In genomic region chr10:80987709-80988441, GRCm38 (mm10) we compare ENCODE assay signal across 8 mouse cellular contexts. TPM values are rescaled to one million over a fixed set of nuclear protein-coding genes. Genes with fewer than 3 reads are reported as not detected.
A peak's percentile ranks its signal among the peaks of the same experiment; 100 is the strongest.
DNase-seq lines count a peak whose midpoint lies in the region; ATAC-seq and TF ChIP-seq lines count a peak whose summit lies in the region.

No protein-coding gene starts in this region.

- intact Hi-C loops in gastrocnemius, postnatal 36 days (cut with DNase I): loop anchor here (1.0 to 5.0 kb wide), 2 partner anchors 59 to 176 kb away; partner anchors contain the start of gene Jsrp1

- H3K36me3 ChIP-seq in limb, embryonic 15.5 days: no peaks in the 10 kb centered on the region
- H3K36me3 ChIP-seq in midbrain, embryonic 16.5 days (ENCODE audit: control insufficient read depth, insufficient read depth, low read length): no peaks in the 10 kb centered on the region

- TF ChIP-seq CTCF in cortical plate, adult 2 months (IDR thresholded peaks at IDR 0.05; ENCODE audit: extremely low read depth, insufficient read depth, low read length): peak; percentile 90

- TF ChIP-seq POLR2A in cortical plate, adult 2 months (IDR thresholded peaks at IDR 0.05; ENCODE audit: extremely low read depth, insufficient read depth, low read length): no peak

- 0 out of 2 replicates have a peak overlapping the region, but pooled peaks have one; percentile 5 for H3K4me2 ChIP-seq in limb, embryonic 15.5 days
- H3K4me2 ChIP-seq in midbrain, embryonic 16.5 days (ENCODE audit: low read length): no peak overlapping the region

- no peaks in the 10 kb centered on the region for H3K9me3 ChIP-seq in limb, embryonic 15.5 days
- H3K9me3 ChIP-seq in midbrain, embryonic 16.5 days (replicated peaks; ENCODE audit: control insufficient read depth, low read length, poor library complexity, severe bottlenecking): no peaks in the 10 kb centered on the region

- peak; percentile 71 to 75 for DNase-seq in left cerebral cortex, adult 18-20 months (ENCODE audit: low spot score in 2 of 2)
- no peak for DNase-seq in left cerebral cortex, adult 11 months (ENCODE audit: low spot score)
- DNase-seq in gastrocnemius, postnatal 36 days: peak; percentile 81 to 86
- DNase-seq in spleen, postnatal 10 days (ENCODE audit: low spot score in 2 of 2): peak; percentile 61 to 83

- H3K27ac ChIP-seq in cortical plate, adult 2 months (ENCODE audit: insufficient read depth, low read length): no peak overlapping the region
- H3K27ac ChIP-seq in limb, embryonic 15.5 days: peak overlapping the region; percentile 69
- no peak overlapping the region for H3K27ac ChIP-seq in midbrain, embryonic 16.5 days (ENCODE audit: low read length)

- no peaks in the 10 kb centered on the region; the same call in 1 of the 2 replicates for H3K4me1 ChIP-seq in cortical plate, adult 2 months (ENCODE audit: control insufficient read depth, insufficient read depth, low read length)
- peaks cover 18% of the 10 kb centered on the region for H3K4me1 ChIP-seq in limb, embryonic 15.5 days
- peaks cover 7% of the 10 kb centered on the region for H3K4me1 ChIP-seq in midbrain, embryonic 16.5 days (ENCODE audit: control insufficient read depth, insufficient read depth, low read length)

- no peak overlapping the region for H3K9ac ChIP-seq in limb, embryonic 15.5 days
- H3K9ac ChIP-seq in midbrain, embryonic 16.5 days (ENCODE audit: low read depth, low read length): no peak overlapping the region

- no peak overlapping the region for H3K4me3 ChIP-seq in cortical plate, adult 2 months (ENCODE audit: insufficient read depth, low read length)
- no peak overlapping the region for H3K4me3 ChIP-seq in limb, embryonic 15.5 days
- H3K4me3 ChIP-seq in midbrain, embryonic 16.5 days (ENCODE audit: low read depth, low read length): no peak overlapping the region

- ATAC-seq in inflammation-experienced regulatory T-cells, adult 6 months: peak; percentile 44
- peak; percentile 84 for ATAC-seq in limb, embryonic 15.5 days (ENCODE audit: insufficient number of reproducible peaks, low FRiP score, low TSS enrichment, low read depth)
- peak; percentile 67; the same call in 1 of the 2 replicates for ATAC-seq in midbrain, embryonic 16.5 days

- WGBS in limb, embryonic 15.5 days: 9% methylated on average over 10 of the region's 10 CpGs
- 13% methylated on average over 10 of the region's 10 CpGs for WGBS in midbrain, embryonic 16.5 days

- peaks cover 30% of the 10 kb centered on the region for H3K27me3 ChIP-seq in limb, embryonic 15.5 days
- peaks cover 15% of the 10 kb centered on the region for H3K27me3 ChIP-seq in midbrain, embryonic 16.5 days (ENCODE audit: control insufficient read depth, insufficient read depth, low read depth, low read length)

RNA-seq across cellular contexts. Expression of gene Gng7, which starts 26.9 kb away (rescaled TPM):
- 100 to 1,000 TPM; 107 to 137 TPM for total RNA-seq in left cerebral cortex, adult 18-20 months (2021)
- 77.9 and 152 TPM in 2 replicates for polyA plus RNA-seq in cortical plate, adult 2 months (2012; rRNA removed)
- total RNA-seq in gastrocnemius, postnatal 36 days (2021): under 1 TPM; 0.57 to 0.64 TPM
- polyA plus RNA-seq in inflammation-experienced regulatory T-cells, adult 6 months (2017; shearing (Covaris generic)): not detected
- 7.7 and 8.7 TPM in 2 replicates for polyA plus RNA-seq in limb, embryonic 15.5 days (2015; fragmentation: Nextera tagmentation; extraction: Ambion mirVana)
- 21.5 and 25.6 TPM in 2 replicates for polyA plus RNA-seq in midbrain, embryonic 16.5 days (2015; fragmentation: Nextera tagmentation; extraction: Ambion mirVana)

RNA-seq across cellular contexts. Expression of gene Diras1, which starts 37.6 kb away (rescaled TPM):
- total RNA-seq in left cerebral cortex, adult 18-20 months (2021): 100 to 1,000 TPM; 104 to 113 TPM
- polyA plus RNA-seq in cortical plate, adult 2 months (2012; rRNA removed): 83.8 and 85.3 TPM in 2 replicates
- under 1 TPM in 1 of 2 experiments, not detected in 1; 0.08 TPM for total RNA-seq in gastrocnemius, postnatal 36 days (2021)
- polyA plus RNA-seq in inflammation-experienced regulatory T-cells, adult 6 months (2017; shearing (Covaris generic)): not detected
- polyA plus RNA-seq in limb, embryonic 15.5 days (2015; fragmentation: Nextera tagmentation; extraction: Ambion mirVana): 0.05 and 0.29 TPM in 2 replicates
- 71.7 and 88.1 TPM in 2 replicates for polyA plus RNA-seq in midbrain, embryonic 16.5 days (2015; fragmentation: Nextera tagmentation; extraction: Ambion mirVana)

RNA-seq across cellular contexts. Expression of gene Slc39a3, which starts 49.4 kb away (rescaled TPM):
- total RNA-seq in left cerebral cortex, adult 18-20 months (2021): 10 to 100 TPM; 56.9 to 60.1 TPM
- 72.8 and 73.0 TPM in 2 replicates for polyA plus RNA-seq in cortical plate, adult 2 months (2012; rRNA removed)
- total RNA-seq in gastrocnemius, postnatal 36 days (2021): 10 to 100 TPM; 11.7 to 12.0 TPM
- polyA plus RNA-seq in inflammation-experienced regulatory T-cells, adult 6 months (2017; shearing (Covaris generic)): 1 to 10 TPM; 2.4 to 5.0 (median 2.7) TPM
- polyA plus RNA-seq in limb, embryonic 15.5 days (2015; fragmentation: Nextera tagmentation; extraction: Ambion mirVana): 21.3 and 21.8 TPM in 2 replicates
- 52.8 and 55.7 TPM in 2 replicates for polyA plus RNA-seq in midbrain, embryonic 16.5 days (2015; fragmentation: Nextera tagmentation; extraction: Ambion mirVana)

RNA-seq across cellular contexts. Expression of gene Gadd45b, which starts 58.0 kb away (rescaled TPM):
- total RNA-seq in left cerebral cortex, adult 18-20 months (2021): 10 to 100 TPM; 25.1 to 38.3 TPM
- 23.9 and 25.6 TPM in 2 replicates for polyA plus RNA-seq in cortical plate, adult 2 months (2012; rRNA removed)
- 10 to 100 TPM; 26.7 to 31.7 TPM for total RNA-seq in gastrocnemius, postnatal 36 days (2021)
- 10 to 100 TPM; 26.4 to 51.5 (median 39.3) TPM for polyA plus RNA-seq in inflammation-experienced regulatory T-cells, adult 6 months (2017; shearing (Covaris generic))
- 44.4 and 44.7 TPM in 2 replicates for polyA plus RNA-seq in limb, embryonic 15.5 days (2015; fragmentation: Nextera tagmentation; extraction: Ambion mirVana)
- polyA plus RNA-seq in midbrain, embryonic 16.5 days (2015; fragmentation: Nextera tagmentation; extraction: Ambion mirVana): 6.4 and 7.1 TPM in 2 replicates

Comparison
In these comparisons a context has a peak if more than half of its experiments do, and no peak if none do; other contexts are left out.
1. RNA of gene Diras1, which starts 37.6 kb away (polyA plus RNA-seq): 71.7 to 88.1 TPM in midbrain, embryonic 16.5 days and 83.8 to 85.3 TPM in cortical plate, adult 2 months; 0.05 to 0.29 TPM in limb, embryonic 15.5 days and not detected in inflammation-experienced regulatory T-cells, adult 6 months; every median in the first group is over 10 times any median in the second.
2. Peak in every context shown above with its lines, with median percentiles within 50 percentile points of each other: ATAC-seq.